Mouse (Mus musculus): ENCODE data around the gene Mical2. TPM values are rescaled to one million over a fixed set of nuclear protein-coding genes. Genes with fewer than 3 reads are reported as not detected.

The Mical2 gene
- polyA plus RNA-seq, 1 experiment: not detected

DNA sequence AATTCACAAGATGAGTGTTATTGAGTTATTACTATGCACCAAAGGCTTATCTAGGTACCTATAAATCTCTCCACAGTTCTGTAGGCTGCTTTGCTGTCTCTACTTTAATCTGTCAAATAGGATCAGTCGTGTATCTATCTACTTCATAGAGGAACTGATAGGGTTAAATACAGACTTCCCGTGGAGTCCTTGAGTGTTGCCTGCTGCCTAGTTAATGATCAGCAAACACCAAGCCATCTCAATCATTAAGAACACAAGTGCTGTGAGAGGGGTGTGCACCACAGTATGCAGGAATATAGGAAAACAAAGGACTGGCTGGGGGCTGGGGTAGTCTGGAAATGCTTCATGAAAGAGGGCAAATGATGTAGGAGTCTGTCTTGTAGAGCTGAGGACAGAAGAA lies 50.2 kb downstream of the Mical2 start:
- Histone ChIP-seq H3K4me1 (ENCODE audit: control insufficient read depth) (no peaks in the 10 kb centered on the region), H3K27me3 (ENCODE audit: control insufficient read depth) (no peaks in the 10 kb centered on the region), H3K36me3 (ENCODE audit: control insufficient read depth) (no peaks in the 10 kb centered on the region), H3K4me3 (replicated peaks) (no peak overlapping the region), H3K9me3 (ENCODE audit: control insufficient read depth, low read length) (no peaks in the 10 kb centered on the region)
- TF ChIP-seq GATA1 (IDR thresholded peaks at IDR 0.05; ENCODE audit: low read length): no peak
- no peak for TF ChIP-seq TAL1 (IDR thresholded peaks at IDR 0.05; ENCODE audit: low read length)

DNA sequence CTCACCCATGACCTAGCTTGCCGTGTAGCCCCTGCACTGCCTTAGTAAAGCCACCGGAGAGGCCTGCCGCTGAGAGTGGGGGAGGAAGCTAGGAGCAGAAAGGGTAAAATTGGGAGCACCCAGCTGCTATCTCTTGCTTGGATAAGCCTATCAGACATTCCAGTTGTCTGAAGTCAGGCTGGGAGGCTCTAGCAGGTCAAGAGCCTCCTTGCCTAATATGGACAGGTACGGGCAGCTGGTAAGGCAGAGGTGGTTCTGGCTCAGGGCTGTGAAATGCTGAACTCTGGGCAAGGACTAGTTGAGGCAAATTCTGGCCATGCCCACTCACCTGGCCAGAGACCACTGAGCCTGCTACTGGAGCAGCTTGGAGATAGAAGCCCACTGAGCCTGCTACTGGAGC lies 51.2 kb downstream of the Mical2 start:
- H3K9me3 ChIP-seq (ENCODE audit: control insufficient read depth, low read length): no peaks in the 10 kb centered on the region

GRCm38 (mm10) chr7:112278648-112279047 lies 53.0 kb downstream of the Mical2 start:
- Histone ChIP-seq H3K27me3 (ENCODE audit: control insufficient read depth) (no peaks in the 10 kb centered on the region), H3K9me3 (ENCODE audit: control insufficient read depth, low read length) (no peaks in the 10 kb centered on the region), H3K4me3 (replicated peaks) (no peak overlapping the region), H3K36me3 (ENCODE audit: control insufficient read depth) (no peaks in the 10 kb centered on the region), H3K4me1 (ENCODE audit: control insufficient read depth) (no peaks in the 10 kb centered on the region)
- no peak for TF ChIP-seq GATA1 (IDR thresholded peaks at IDR 0.05; ENCODE audit: low read length)
- no peak for TF ChIP-seq TAL1 (IDR thresholded peaks at IDR 0.05; ENCODE audit: low read length)

More for the DNA sequence above, 51.2 kb downstream of the Mical2 start:
- Histone ChIP-seq H3K27me3 (ENCODE audit: control insufficient read depth) (no peaks in the 10 kb centered on the region), H3K4me1 (ENCODE audit: control insufficient read depth) (no peaks in the 10 kb centered on the region), H3K36me3 (ENCODE audit: control insufficient read depth) (no peaks in the 10 kb centered on the region), H3K4me3 (replicated peaks) (no peak overlapping the region)
- no peak for TF ChIP-seq TAL1 (IDR thresholded peaks at IDR 0.05; ENCODE audit: low read length)
- TF ChIP-seq GATA1 (IDR thresholded peaks at IDR 0.05; ENCODE audit: low read length): no peak

DNA sequence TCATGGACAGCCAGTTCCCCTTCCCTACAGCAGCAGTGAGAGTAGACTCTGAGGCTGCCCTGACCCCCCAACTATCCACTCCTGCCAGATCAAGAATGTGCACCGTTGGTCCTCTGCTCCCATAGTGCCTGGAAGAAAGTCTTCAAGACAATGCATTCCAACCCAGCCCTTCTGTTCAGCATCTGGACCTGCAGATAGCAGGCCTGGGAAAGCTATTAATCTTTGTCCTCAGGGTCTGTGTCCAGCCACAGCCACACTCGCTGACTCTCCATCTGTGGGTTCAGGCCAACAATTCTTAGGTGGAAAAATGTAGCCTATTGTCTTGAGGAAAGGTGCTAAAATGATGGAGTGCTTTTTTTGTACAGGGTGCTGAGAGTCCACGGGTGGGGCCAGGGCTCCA lies 54.8 kb downstream of the Mical2 start:
- no peak for TF ChIP-seq TAL1 (IDR thresholded peaks at IDR 0.05; ENCODE audit: low read length)
- no peak for TF ChIP-seq GATA1 (IDR thresholded peaks at IDR 0.05; ENCODE audit: low read length)
- no peaks in the 10 kb centered on the region for H3K36me3 ChIP-seq (ENCODE audit: control insufficient read depth)
- no peaks in the 10 kb centered on the region for H3K9me3 ChIP-seq (ENCODE audit: control insufficient read depth, low read length)
- no peak overlapping the region for H3K4me3 ChIP-seq (replicated peaks)
- no peaks in the 10 kb centered on the region for H3K27me3 ChIP-seq (ENCODE audit: control insufficient read depth)
- no peaks in the 10 kb centered on the region for H3K4me1 ChIP-seq (ENCODE audit: control insufficient read depth)

DNA sequence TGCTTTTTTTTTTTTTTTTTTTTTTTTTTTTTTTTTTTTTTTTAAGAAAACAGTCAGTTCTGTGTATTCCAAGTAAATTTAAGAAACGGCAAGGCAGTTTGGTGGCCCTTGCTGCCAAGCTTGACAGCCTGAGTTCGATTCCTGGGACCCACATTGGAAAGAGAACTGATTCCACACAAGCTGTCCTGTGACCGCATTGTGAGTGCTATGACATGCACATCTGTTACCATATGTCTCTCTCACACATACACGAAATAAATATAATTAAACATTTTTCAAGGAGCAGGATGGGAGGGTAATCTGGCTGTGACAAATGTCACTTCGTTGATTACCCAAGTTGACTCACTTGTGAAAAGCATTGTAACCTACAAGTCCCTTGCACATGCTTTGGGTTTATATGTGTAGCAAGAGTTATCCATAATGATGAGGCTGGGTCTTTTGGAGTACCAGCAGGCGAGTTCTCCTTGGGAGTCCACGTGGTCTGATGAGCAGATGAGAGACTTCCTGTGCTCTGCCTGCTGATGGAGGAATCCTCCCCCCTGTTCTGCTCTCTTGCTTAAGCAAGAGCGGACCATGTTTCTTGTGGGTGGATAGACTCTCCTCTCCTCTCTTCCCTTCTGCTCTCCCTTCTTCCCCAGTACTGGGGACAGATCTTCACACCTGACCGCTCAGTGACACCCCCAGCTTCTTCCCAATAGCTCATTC lies 58.1 kb downstream of the Mical2 start:
- Histone ChIP-seq H3K27me3 (ENCODE audit: control insufficient read depth) (no peaks in the 10 kb centered on the region), H3K9me3 (ENCODE audit: control insufficient read depth, low read length) (no peaks in the 10 kb centered on the region), H3K4me1 (ENCODE audit: control insufficient read depth) (no peaks in the 10 kb centered on the region), H3K4me3 (replicated peaks) (no peak overlapping the region), H3K36me3 (ENCODE audit: control insufficient read depth) (no peaks in the 10 kb centered on the region)
- no peak for TF ChIP-seq TAL1 (IDR thresholded peaks at IDR 0.05; ENCODE audit: low read length)
- no peak for TF ChIP-seq GATA1 (IDR thresholded peaks at IDR 0.05; ENCODE audit: low read length)

GRCm38 (mm10) chr7:112285573-112285972 lies 59.9 kb downstream of the Mical2 start:
- H3K36me3 ChIP-seq (ENCODE audit: control insufficient read depth): no peaks in the 10 kb centered on the region
- no peaks in the 10 kb centered on the region for H3K27me3 ChIP-seq (ENCODE audit: control insufficient read depth)
- TF ChIP-seq GATA1 (IDR thresholded peaks at IDR 0.05; ENCODE audit: low read length): no peak
- TF ChIP-seq TAL1 (IDR thresholded peaks at IDR 0.05; ENCODE audit: low read length): no peak

GRCm38 (mm10) chr7:112288352-112289107 lies 62.9 kb downstream of the Mical2 start:
- no peaks in the 10 kb centered on the region for H3K27me3 ChIP-seq (ENCODE audit: control insufficient read depth)
- no peaks in the 10 kb centered on the region for H3K4me1 ChIP-seq (ENCODE audit: control insufficient read depth)
- H3K4me3 ChIP-seq (replicated peaks): no peak overlapping the region
- no peaks in the 10 kb centered on the region for H3K36me3 ChIP-seq (ENCODE audit: control insufficient read depth)
- TF ChIP-seq TAL1 (IDR thresholded peaks at IDR 0.05; ENCODE audit: low read length): no peak
- no peak for TF ChIP-seq GATA1 (IDR thresholded peaks at IDR 0.05; ENCODE audit: low read length)
- H3K9me3 ChIP-seq (ENCODE audit: control insufficient read depth, low read length): no peaks in the 10 kb centered on the region

More at GRCm38 (mm10) chr7:112285573-112285972, 59.9 kb downstream of the Mical2 start:
- no peaks in the 10 kb centered on the region for H3K4me1 ChIP-seq (ENCODE audit: control insufficient read depth)
- H3K9me3 ChIP-seq (ENCODE audit: control insufficient read depth, low read length): no peaks in the 10 kb centered on the region
- H3K4me3 ChIP-seq (replicated peaks): no peak overlapping the region

DNA sequence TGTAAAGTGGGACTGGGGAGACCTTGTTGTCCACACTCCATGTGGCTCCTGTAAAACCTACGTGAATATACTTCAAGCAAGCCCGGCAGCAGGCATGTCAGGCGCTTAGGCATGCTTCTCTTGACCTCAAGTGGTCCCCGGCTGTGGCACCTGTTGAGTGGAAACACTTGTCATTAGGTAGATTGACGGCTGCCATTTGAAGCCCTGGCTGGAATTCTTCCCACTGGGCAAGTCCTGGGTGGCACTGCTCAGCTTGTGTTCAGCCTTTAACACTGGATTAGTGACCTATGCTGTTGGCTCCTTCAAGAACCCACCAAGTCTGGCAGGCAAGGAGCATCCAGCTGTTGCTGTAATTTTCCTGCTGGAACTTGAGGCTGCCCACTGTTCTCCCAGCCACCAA lies 63.9 kb downstream of the Mical2 start:
- Histone ChIP-seq H3K4me1 (ENCODE audit: control insufficient read depth) (no peaks in the 10 kb centered on the region), H3K27me3 (ENCODE audit: control insufficient read depth) (no peaks in the 10 kb centered on the region), H3K36me3 (ENCODE audit: control insufficient read depth) (no peaks in the 10 kb centered on the region), H3K4me3 (replicated peaks) (no peak overlapping the region), H3K9me3 (ENCODE audit: control insufficient read depth, low read length) (no peaks in the 10 kb centered on the region)
- TF ChIP-seq TAL1 (IDR thresholded peaks at IDR 0.05; ENCODE audit: low read length): no peak
- TF ChIP-seq GATA1 (IDR thresholded peaks at IDR 0.05; ENCODE audit: low read length): no peak

- H3K4me3 ChIP-seq (replicated peaks): no peak overlapping the region
- no peaks in the 10 kb centered on the region for H3K27me3 ChIP-seq (ENCODE audit: control insufficient read depth)
- no peaks in the 10 kb centered on the region for H3K36me3 ChIP-seq (ENCODE audit: control insufficient read depth)
- no peaks in the 10 kb centered on the region for H3K9me3 ChIP-seq (ENCODE audit: control insufficient read depth, low read length)
- TF ChIP-seq GATA1 (IDR thresholded peaks at IDR 0.05; ENCODE audit: low read length) (no peak), TAL1 (IDR thresholded peaks at IDR 0.05; ENCODE audit: low read length) (no peak)
- no peaks in the 10 kb centered on the region for H3K4me1 ChIP-seq (ENCODE audit: control insufficient read depth)
Observed at GRCm38 (mm10) chr7:112289990-112290389, 64.3 kb downstream of the Mical2 start.

Measured in erythroblast, embryonic 14.5 days (primary cell).